Mouse (Mus musculus): ENCODE measurements around the gene Abo. TPM values are rescaled to one million over a fixed set of nuclear protein-coding genes. Genes with fewer than 3 reads are reported as not detected.

The Abo gene
- total and polyA plus RNA-seq, 3 experiments, result not detected

GRCm38 (mm10) chr2:26913416-26914147, 48.8 kb upstream of the Abo start (continued):
- TF ChIP-seq TAL1 (IDR thresholded peaks at IDR 0.05; ENCODE audit: low read length), result peak; percentile 17; the same call in 1 of the 2 replicates
- no peak for TF ChIP-seq MAFK (IDR thresholded peaks at IDR 0.05; ENCODE audit: borderline replicate concordance, low read depth, low read length)

- H3K4me1 ChIP-seq (ENCODE audit: control insufficient read depth in 1 of 2, insufficient read depth in 2 of 2, low read length in 2 of 2), result peaks cover 2 to 19% of the 10 kb centered on the region in 2 experiments; a peak in 3 of 4 replicates
Measured at GRCm38 (mm10) chr2:26912253-26912770, 47.5 kb upstream of the Abo start.

GRCm38 (mm10) chr2:26910994-26911765, 46.4 kb upstream of the Abo start:
- H3K4me1 ChIP-seq (ENCODE audit: control insufficient read depth in 1 of 2, insufficient read depth in 2 of 2, low read length in 2 of 2), result peaks cover 2 to 15% of the 10 kb centered on the region in 2 experiments; a peak in 3 of 4 replicates
- H3K79me2 ChIP-seq (ENCODE audit: control insufficient read depth, insufficient read depth, low read length, poor library complexity), result peaks cover 73% of the 10 kb centered on the region
- no peaks in the 10 kb centered on the region for H3K27me3 ChIP-seq (ENCODE audit: control insufficient read depth in 1 of 2, insufficient read depth in 2 of 2, low read length in 2 of 2)
- H3K36me3 ChIP-seq (ENCODE audit: control insufficient read depth in 1 of 2, insufficient read depth in 2 of 2, low read length in 2 of 2), result peaks cover 5 to 24% of the 10 kb centered on the region in 2 experiments; a peak in 3 of 4 replicates
- H3K9me3 ChIP-seq (replicated peaks; ENCODE audit: insufficient read depth, low read length), result no peaks in the 10 kb centered on the region
- H3K4me3 ChIP-seq (ENCODE audit: control insufficient read depth in 1 of 2, insufficient read depth in 1 of 2, low read depth in 2 of 2, low read length in 2 of 2), result peak overlapping the region; percentile 44 to 78
- peak overlapping the region; percentile 71 for H3K27ac ChIP-seq (ENCODE audit: control insufficient read depth, low read depth, low read length)
- peak overlapping the region; percentile 87 for H3K9ac ChIP-seq (ENCODE audit: control insufficient read depth, low read depth, low read length, poor library complexity, severe bottlenecking)
- DNase-seq (ENCODE audit: low read depth, low spot score), result peak; percentile 70
- no peak for TF ChIP-seq KAT2A (conservative IDR thresholded peaks at IDR 0.05; ENCODE audit: low read depth, low read length)
- TF ChIP-seq ZMIZ1 (IDR thresholded peaks at IDR 0.05; ENCODE audit: low read depth, low read length), result no peak; the same call in 1 of the 2 replicates
- TF ChIP-seq CHD2 (IDR thresholded peaks at IDR 0.05; ENCODE audit: low read length), result no peak
- no peak for TF ChIP-seq TAL1 (IDR thresholded peaks at IDR 0.05; ENCODE audit: low read length)
- TF ChIP-seq ZC3H11A (IDR thresholded peaks at IDR 0.05; ENCODE audit: low read depth, low read length), result no peak
- no peak for TF ChIP-seq SMC3 (IDR thresholded peaks at IDR 0.05; ENCODE audit: low read depth, low read length)
- TF ChIP-seq MYB (IDR thresholded peaks at IDR 0.05; ENCODE audit: low read depth, low read length), result no peak
- no peak for TF ChIP-seq E2F4 (IDR thresholded peaks at IDR 0.05; ENCODE audit: borderline replicate concordance, low read depth, low read length)
- TF ChIP-seq BHLHE40 (IDR thresholded peaks at IDR 0.05; ENCODE audit: borderline replicate concordance, low read depth, low read length), result no peak
- TF ChIP-seq MEF2A (IDR thresholded peaks at IDR 0.05; ENCODE audit: extremely low read depth, insufficient replicate concordance, low read depth, low read length, poor library complexity, severe bottlenecking), result no peak
- TF ChIP-seq GATA1 (IDR thresholded peaks at IDR 0.05; ENCODE audit: low read depth, low read length), result no peak
- peak; percentile 77 for TF ChIP-seq NRF1 (IDR thresholded peaks at IDR 0.05; ENCODE audit: insufficient read depth, low read depth, low read length, poor library complexity, severe bottlenecking)
- no peak for TF ChIP-seq CHD1 (IDR thresholded peaks at IDR 0.05; ENCODE audit: low read depth, low read length)
- TF ChIP-seq MYC (IDR thresholded peaks at IDR 0.05; ENCODE audit: low read depth, low read length), result peak; percentile 56; the same call in 1 of the 2 replicates
- TF ChIP-seq MAX (IDR thresholded peaks at IDR 0.05; ENCODE audit: low read length), result peak; percentile 3; the same call in 1 of the 2 replicates
- no peak for TF ChIP-seq HCFC1 (IDR thresholded peaks at IDR 0.05; ENCODE audit: low read depth, low read length)
- no peak for TF ChIP-seq RCOR1 (IDR thresholded peaks at IDR 0.05; ENCODE audit: low read depth, low read length)
- no peak for TF ChIP-seq ZKSCAN1 (IDR thresholded peaks at IDR 0.05; ENCODE audit: low read depth, low read length)
- no peak; the same call in 1 of the 2 replicates for TF ChIP-seq POLR2AphosphoS2 (IDR thresholded peaks at IDR 0.05; ENCODE audit: low read length)
- TF ChIP-seq JUND (IDR thresholded peaks at IDR 0.05; ENCODE audit: low read depth, low read length), result no peak
- TF ChIP-seq POLR2AphosphoS5 (IDR thresholded peaks at IDR 0.05; ENCODE audit: borderline replicate concordance, low read depth, low read length), result peak; percentile 7; the same call in 1 of the 2 replicates
- TF ChIP-seq ELF1 (IDR thresholded peaks at IDR 0.05; ENCODE audit: low read depth, low read length), result no peak

More at GRCm38 (mm10) chr2:26912253-26912770, 47.5 kb upstream of the Abo start:
- Histone ChIP-seq H3K36me3 (ENCODE audit: control insufficient read depth in 1 of 2, insufficient read depth in 2 of 2, low read length in 2 of 2) (peaks cover 5 to 24% of the 10 kb centered on the region in 2 experiments; a peak in 3 of 4 replicates), H3K79me2 (ENCODE audit: control insufficient read depth, insufficient read depth, low read length, poor library complexity) (peaks cover 80% of the 10 kb centered on the region), H3K4me3 (ENCODE audit: control insufficient read depth in 1 of 2, insufficient read depth in 1 of 2, low read depth in 2 of 2, low read length in 2 of 2) (peak overlapping the region; percentile 44 to 78), H3K27me3 (ENCODE audit: control insufficient read depth in 1 of 2, insufficient read depth in 2 of 2, low read length in 2 of 2) (no peaks in the 10 kb centered on the region), H3K9ac (ENCODE audit: control insufficient read depth, low read depth, low read length, poor library complexity, severe bottlenecking) (peak overlapping the region; percentile 87), H3K27ac (ENCODE audit: control insufficient read depth, low read depth, low read length) (peak overlapping the region; percentile 71), H3K9me3 (replicated peaks; ENCODE audit: insufficient read depth, low read length) (no peaks in the 10 kb centered on the region)
- DNase-seq (ENCODE audit: low read depth, low spot score), result peak; percentile 43
- TF ChIP-seq MXI1 (IDR thresholded peaks at IDR 0.05; ENCODE audit: low read depth, low read length) (0 out of 2 replicates have a peak, but pooled peaks have one; percentile 40), CHD1 (IDR thresholded peaks at IDR 0.05; ENCODE audit: low read depth, low read length) (peak; percentile 66; the same call in 1 of the 2 replicates), POLR2A (IDR thresholded peaks at IDR 0.05; ENCODE audit: control insufficient read depth in 1 of 2, insufficient read depth in 1 of 2, low read depth in 1 of 2, low read length in 2 of 2, poor library complexity in 1 of 2) (0 out of 4 replicates have a peak, but pooled peaks of 1 of the 2 experiments have one; percentile 12), CHD2 (IDR thresholded peaks at IDR 0.05; ENCODE audit: low read length) (no peak)
